Mouse (Mus musculus): Measurements from ENCODE around the gene Spred2.

DNA sequence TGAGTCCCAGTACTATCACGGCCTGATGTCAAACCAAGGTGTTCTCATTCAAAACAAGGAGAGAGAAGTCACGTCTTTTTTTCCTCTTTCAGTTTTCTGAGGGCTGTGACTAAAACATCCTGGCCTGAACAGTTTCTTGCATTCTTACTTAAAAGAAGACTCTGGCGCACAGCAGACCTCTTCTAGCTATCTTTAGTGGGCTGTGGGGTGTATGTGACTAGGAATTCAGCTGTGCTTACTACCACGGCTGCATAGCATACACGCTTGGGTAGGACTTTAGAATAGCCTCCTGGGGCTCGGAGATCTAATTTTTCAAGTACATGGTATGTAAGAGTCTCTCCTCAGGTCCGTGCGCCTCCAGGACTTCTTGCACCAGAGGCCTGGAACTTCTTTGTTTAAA, 26.0 kb downstream of the Spred2 start:
- TF ChIP-seq CTCF (IDR thresholded peaks at IDR 0.05; ENCODE audit: low read depth, low read length) (no peak), TAL1 (conservative IDR thresholded peaks at IDR 0.05; ENCODE audit: low read depth, low read length) (no peak)

Measured in G1E (cell line).